Mouse (Mus musculus) kidney, embryonic 15.5 days (tissue): Measurements from ENCODE around the gene Ccdc182. TPM values are rescaled to one million over a fixed set of nuclear protein-coding genes. Genes with fewer than 3 reads are reported as not detected.

Source experiments
- ATAC-seq: fragments of 200-750 bp; cut with Nextera tagmentation; replicated peaks from 2 replicates; pipeline ENCODE4 v1.8.0; 2017; ENCODE audit warnings: moderate TSS enrichment; ENCODE audit not compliant: low FRiP score
- H3K27ac ChIP-seq: fragments of 300-500 bp; sonication (generic); 2 replicates; pipeline ENCODE4 v1.5.1; 2015; ENCODE audit warnings: mild to moderate bottlenecking, inconsistent platforms
- H3K27me3 ChIP-seq: fragments of 300-500 bp; sonication (generic); 2 replicates; pipeline ENCODE4 v1.6.1; 2015; ENCODE audit warnings: inconsistent platforms
- H3K36me3 ChIP-seq: fragments of 300-500 bp; sonication (generic); 2 replicates; pipeline ENCODE4 v1.6.1; 2015; ENCODE audit warnings: inconsistent platforms
- H3K4me1 ChIP-seq: fragments of 300-500 bp; sonication (generic); 2 replicates; pipeline ENCODE4 v1.6.1; 2015; ENCODE audit warnings: inconsistent platforms
- H3K4me2 ChIP-seq: fragments of 300-500 bp; sonication (generic); 2 replicates; pipeline ENCODE4 v1.6.1; 2015; ENCODE audit warnings: moderate library complexity, mild to moderate bottlenecking, inconsistent platforms
- H3K4me3 ChIP-seq: fragments of 300-500 bp; sonication (generic); replicated peaks from 2 replicates; pipeline ENCODE4 v1.5.1; 2015; ENCODE audit warnings: mild to moderate bottlenecking, inconsistent platforms
- H3K9ac ChIP-seq: fragments of 300-500 bp; sonication (generic); 2 replicates; pipeline ENCODE4 v1.6.1; 2015; ENCODE audit warnings: mild to moderate bottlenecking, inconsistent platforms
- H3K9me3 ChIP-seq: fragments of 300-500 bp; sonication (generic); replicated peaks from 2 replicates; pipeline ENCODE4 v1.6.1; 2016; ENCODE audit warnings: inconsistent platforms
- WGBS: fragments of 180-500 bp; shearing (Covaris S2); methylation state at CpG from one replicate; pipeline ENCODE4 v1.1.7; 2015; ENCODE audit warnings: mixed read lengths; 5-methylcytosine and 5-hydroxymethylcytosine counted together
- polyA plus RNA-seq: library from polyadenylated mRNA; unstranded; fragments of >200 nt; fragmentation: Nextera tagmentation; extraction: Ambion mirVana; gene quantifications from 2 replicates; pipeline ENCODE4 v1.2.1, GENCODE M21; 2015

Ccdc182 gene
- polyA plus RNA-seq, 1 experiment from 2014 or later, result 3.1 TPM

DNA sequence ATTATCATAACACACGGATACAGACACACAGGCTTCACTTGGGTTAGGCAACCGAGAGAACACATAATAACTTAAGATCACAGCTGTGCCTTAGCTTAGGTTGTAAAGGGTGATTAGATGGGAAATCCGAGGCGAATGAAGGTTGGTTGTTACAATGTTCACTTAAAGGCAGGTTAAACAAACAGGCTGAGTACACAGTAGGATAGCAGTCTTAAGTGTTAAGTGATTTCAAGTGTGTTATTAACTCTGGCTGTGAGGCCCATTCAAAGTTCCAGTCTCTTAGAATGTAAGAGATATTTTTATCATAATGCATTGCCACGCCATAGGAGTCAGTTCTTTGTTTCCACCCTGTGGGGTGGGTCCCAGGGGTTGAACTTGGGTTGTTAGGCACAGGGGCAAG, 41.0 kb downstream of the Ccdc182 start:
- Histone ChIP-seq H3K27me3 (no peaks in the 10 kb centered on the region), H3K27ac (no peak overlapping the region), H3K9me3 (no peaks in the 10 kb centered on the region), H3K4me1 (peaks cover 17% of the 10 kb centered on the region), H3K36me3 (peaks cover 21% of the 10 kb centered on the region), H3K9ac (no peak overlapping the region), H3K4me2 (no peak overlapping the region), H3K4me3 (no peak overlapping the region)
- ATAC-seq, result no peak
- WGBS, result 56% methylated on average over 5 of the region's 5 CpGs

DNA sequence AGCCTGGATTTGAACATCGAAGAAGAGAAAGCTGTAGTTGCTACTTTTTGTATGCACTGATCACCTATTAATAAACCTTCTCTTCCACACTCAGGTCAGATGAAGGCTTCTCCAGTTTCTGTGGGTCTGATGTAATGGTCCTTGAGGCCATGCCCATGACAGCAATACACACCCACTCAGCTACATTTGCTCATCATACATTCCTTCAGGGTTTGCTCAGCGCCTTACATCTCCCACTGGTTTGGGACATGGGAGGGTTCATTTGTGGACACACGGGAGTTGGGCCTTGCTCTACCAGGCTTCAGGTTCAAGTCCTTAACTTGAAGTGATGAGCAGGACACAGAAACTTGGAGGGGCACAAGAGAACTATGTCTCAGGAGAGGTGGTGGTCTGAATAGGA, 44.1 kb downstream of the Ccdc182 start:
- 89% methylated on average over 3 of the region's 3 CpGs for WGBS
- Histone ChIP-seq H3K27ac (no peak overlapping the region), H3K4me2 (no peak overlapping the region), H3K4me1 (no peaks in the 10 kb centered on the region), H3K9me3 (no peaks in the 10 kb centered on the region), H3K36me3 (peaks cover 21% of the 10 kb centered on the region), H3K4me3 (no peak overlapping the region), H3K27me3 (no peaks in the 10 kb centered on the region), H3K9ac (no peak overlapping the region)
- no peak for ATAC-seq

Other genes with a start within 250 kb of the Ccdc182 start
- gene Srsf1, start 246.7 kb upstream of the Ccdc182 start, polyA plus RNA-seq, result 320 and 328 TPM in 2 replicates
- gene Vezf1, start 225.8 kb upstream of the Ccdc182 start, polyA plus RNA-seq, result 42.5 and 42.8 TPM in 2 replicates
- gene Cuedc1, start 196.0 kb upstream of the Ccdc182 start, polyA plus RNA-seq, result 18.8 and 23.4 TPM in 2 replicates
- gene Mrps23, start 89.7 kb upstream of the Ccdc182 start, polyA plus RNA-seq, result 57.5 and 65.2 TPM in 2 replicates